Mouse (Mus musculus) ES-Bruce4 (cell line): ENCODE measurements around the gene Slc44a1.

Experiments
- CTCF ChIP-seq: IDR thresholded peaks from one replicate; pipeline ENCODE4 v1.8.1; 2011; ENCODE audit warnings: low read depth, low read length
- EP300 ChIP-seq: IDR thresholded peaks from 2 replicates; pipeline ENCODE4 v1.6.1; 2011; ENCODE audit warnings: low read depth, low read length; ENCODE audit not compliant: insufficient read depth
- POLR2A ChIP-seq: IDR thresholded peaks from one replicate; pipeline ENCODE4 v1.8.1; 2011; ENCODE audit warnings: low read length; ENCODE audit not compliant: insufficient read depth

GRCm38 (mm10) chr4:53621490-53621889, 181.3 kb downstream of the Slc44a1 start:
- TF ChIP-seq CTCF (no peak), EP300 (no peak), POLR2A (no peak)
